Mouse (Mus musculus): ENCODE measurements around the gene Tmem170b. TPM values are rescaled to one million over a fixed set of nuclear protein-coding genes. Genes with fewer than 3 reads are reported as not detected.
A peak's percentile ranks its signal among the peaks of the same experiment; 100 is the strongest.

The Tmem170b gene
- polyA plus RNA-seq, 1 experiment from 2014 or later, result 11.6 TPM

GRCm38 (mm10) chr13:41571368-41572350, 34.0 kb upstream of the Tmem170b start:
- ATAC-seq (peak; percentile 34; the same call in 1 of the 2 replicates), DNase-seq (ENCODE audit: low spot score) (peak; percentile 94)
- Histone ChIP-seq H3K4me2 (replicated peaks; ENCODE audit: low read depth, low read length) (no peak overlapping the region), H3K9me3 (ENCODE audit: low read length) (0 out of 2 replicates have a peak, but pooled peaks cover 4% of the 10 kb centered on the region), H3K27ac (ENCODE audit: low read length) (no peak overlapping the region), H3K4me1 (ENCODE audit: insufficient read depth, low read depth, low read length) (peaks cover 10% of the 10 kb centered on the region; the same call in 1 of the 2 replicates), H3K9ac (replicated peaks; ENCODE audit: low read depth) (no peak overlapping the region), H3K27me3 (replicated peaks; ENCODE audit: insufficient read depth, low read length) (no peaks in the 10 kb centered on the region), H3K4me3 (ENCODE audit: low read depth, low read length) (no peak overlapping the region), H3K36me3 (ENCODE audit: insufficient read depth, low read length) (no peaks in the 10 kb centered on the region)
- WGBS, result 56% methylated on average over 13 of the region's 13 CpGs
- TF ChIP-seq CTCF (IDR thresholded peaks at IDR 0.05) (peak; percentile 99), EP300 (IDR thresholded peaks at IDR 0.05) (peak; percentile 83)

- H3K4me1 ChIP-seq (ENCODE audit: insufficient read depth, low read depth, low read length), result peaks cover 10% of the 10 kb centered on the region; the same call in 1 of the 2 replicates
- no peaks in the 10 kb centered on the region for H3K36me3 ChIP-seq (ENCODE audit: insufficient read depth, low read length)
- no peaks in the 10 kb centered on the region for H3K27me3 ChIP-seq (replicated peaks; ENCODE audit: insufficient read depth, low read length)
- 46% methylated on average over 4 of the region's 4 CpGs for WGBS
- no peak for TF ChIP-seq EP300 (IDR thresholded peaks at IDR 0.05)
- TF ChIP-seq CTCF (IDR thresholded peaks at IDR 0.05), result no peak
- no peak for DNase-seq (ENCODE audit: low spot score)
- no peak overlapping the region for H3K9ac ChIP-seq (replicated peaks; ENCODE audit: low read depth)
- H3K27ac ChIP-seq (ENCODE audit: low read length), result no peak overlapping the region
- no peak overlapping the region for H3K4me3 ChIP-seq (ENCODE audit: low read depth, low read length)
- H3K4me2 ChIP-seq (replicated peaks; ENCODE audit: low read depth, low read length), result no peak overlapping the region
- ATAC-seq, result no peak
- 0 out of 2 replicates have a peak, but pooled peaks cover 4% of the 10 kb centered on the region for H3K9me3 ChIP-seq (ENCODE audit: low read length)
Measured at GRCm38 (mm10) chr13:41572351-41572735, 33.4 kb upstream of the Tmem170b start.

GRCm38 (mm10) chr13:41573126-41573846, 32.4 kb upstream of the Tmem170b start:
- TF ChIP-seq EP300 (IDR thresholded peaks at IDR 0.05), result no peak
- no peak for TF ChIP-seq CTCF (IDR thresholded peaks at IDR 0.05)
- ATAC-seq (no peak), DNase-seq (ENCODE audit: low spot score) (no peak)
- no peak overlapping the region for H3K9ac ChIP-seq (replicated peaks; ENCODE audit: low read depth)
- peaks cover 10% of the 10 kb centered on the region; the same call in 1 of the 2 replicates for H3K4me1 ChIP-seq (ENCODE audit: insufficient read depth, low read depth, low read length)
- H3K27ac ChIP-seq (ENCODE audit: low read length), result no peak overlapping the region
- 52% methylated on average over 4 of the region's 4 CpGs for WGBS
- no peak overlapping the region for H3K4me3 ChIP-seq (ENCODE audit: low read depth, low read length)
- H3K4me2 ChIP-seq (replicated peaks; ENCODE audit: low read depth, low read length), result no peak overlapping the region
- no peaks in the 10 kb centered on the region for H3K36me3 ChIP-seq (ENCODE audit: insufficient read depth, low read length)
- H3K27me3 ChIP-seq (replicated peaks; ENCODE audit: insufficient read depth, low read length), result no peaks in the 10 kb centered on the region
- 0 out of 2 replicates have a peak, but pooled peaks cover 4% of the 10 kb centered on the region for H3K9me3 ChIP-seq (ENCODE audit: low read length)

- Histone ChIP-seq H3K36me3 (ENCODE audit: insufficient read depth, low read length) (no peaks in the 10 kb centered on the region), H3K4me3 (ENCODE audit: low read depth, low read length) (no peak overlapping the region), H3K4me1 (ENCODE audit: insufficient read depth, low read depth, low read length) (0 out of 2 replicates have a peak, but pooled peaks cover 8% of the 10 kb centered on the region), H3K4me2 (replicated peaks; ENCODE audit: low read depth, low read length) (no peak overlapping the region), H3K27me3 (replicated peaks; ENCODE audit: insufficient read depth, low read length) (no peaks in the 10 kb centered on the region), H3K9me3 (ENCODE audit: low read length) (0 out of 2 replicates have a peak, but pooled peaks cover 4% of the 10 kb centered on the region), H3K9ac (replicated peaks; ENCODE audit: low read depth) (no peak overlapping the region), H3K27ac (ENCODE audit: low read length) (peak overlapping the region; percentile 11; the same call in 1 of the 2 replicates)
- 43% methylated on average over 4 of the region's 4 CpGs for WGBS
- TF ChIP-seq CTCF (IDR thresholded peaks at IDR 0.05), result no peak
- ATAC-seq (peak; percentile 87), DNase-seq (ENCODE audit: low spot score) (peak; percentile 86)
Measured at GRCm38 (mm10) chr13:41581058-41581457, 24.6 kb upstream of the Tmem170b start.

GRCm38 (mm10) chr13:41583666-41584357, 21.9 kb upstream of the Tmem170b start:
- TF ChIP-seq EP300 (IDR thresholded peaks at IDR 0.05), result no peak
- no peak for TF ChIP-seq CTCF (IDR thresholded peaks at IDR 0.05)
- WGBS, result 58% methylated on average over 7 of the region's 7 CpGs
- H3K27me3 ChIP-seq (replicated peaks; ENCODE audit: insufficient read depth, low read length), result no peaks in the 10 kb centered on the region
- ATAC-seq, result no peak
- H3K4me3 ChIP-seq (ENCODE audit: low read depth, low read length), result peak overlapping the region; percentile 17; the same call in 1 of the 2 replicates
- H3K9me3 ChIP-seq (ENCODE audit: low read length), result no peaks in the 10 kb centered on the region
- H3K4me2 ChIP-seq (replicated peaks; ENCODE audit: low read depth, low read length), result peak overlapping the region; percentile 48
- H3K9ac ChIP-seq (replicated peaks; ENCODE audit: low read depth), result peak overlapping the region; percentile 36; the same call in 1 of the 2 replicates
- H3K36me3 ChIP-seq (ENCODE audit: insufficient read depth, low read length), result no peaks in the 10 kb centered on the region
- peak; percentile 48 for DNase-seq (ENCODE audit: low spot score)
- peak overlapping the region; percentile 77 for H3K27ac ChIP-seq (ENCODE audit: low read length)
- 0 out of 2 replicates have a peak, but pooled peaks cover 8% of the 10 kb centered on the region for H3K4me1 ChIP-seq (ENCODE audit: insufficient read depth, low read depth, low read length)
